Mouse (Mus musculus) hindbrain, embryonic 13.5 days (tissue): ENCODE measurements at regions not wholly inside any gene's neighbourhood (a gene's known extent, or its start where the extent isn't known, plus 50 kb on each side); places are given as distances from the start of the nearest gene placed in this dataset.

Experiments
- ATAC-seq: fragments of 200-750 bp; cut with Nextera tagmentation; 2 replicates; pipeline ENCODE4 v1.8.0; 2017; ENCODE audit warnings: moderate TSS enrichment; ENCODE audit not compliant: low FRiP score
- H3K27ac ChIP-seq: fragments of 300-500 bp; sonication (generic); 2 replicates; pipeline ENCODE4 v1.5.1; 2015; ENCODE audit warnings: inconsistent platforms, mild to moderate bottlenecking, moderate library complexity
- H3K27me3 ChIP-seq: fragments of 300-500 bp; sonication (generic); 2 replicates; pipeline ENCODE4 v1.6.1; 2015; ENCODE audit warnings: mild to moderate bottlenecking, inconsistent platforms
- H3K36me3 ChIP-seq: fragments of 300-500 bp; sonication (generic); 2 replicates; pipeline ENCODE4 v1.6.1; 2015; ENCODE audit warnings: mild to moderate bottlenecking, inconsistent platforms
- H3K4me1 ChIP-seq: fragments of 300-500 bp; sonication (generic); replicated peaks from 2 replicates; pipeline ENCODE4 v1.6.1; 2015; ENCODE audit warnings: inconsistent platforms
- H3K4me2 ChIP-seq: fragments of 300-500 bp; sonication (generic); 2 replicates; pipeline ENCODE4 v1.6.1; 2015; ENCODE audit warnings: inconsistent platforms, mild to moderate bottlenecking, moderate library complexity
- H3K4me3 ChIP-seq: fragments of 300-500 bp; sonication (generic); 2 replicates; pipeline ENCODE4 v1.5.1; 2015; ENCODE audit warnings: mild to moderate bottlenecking, inconsistent platforms
- H3K9ac ChIP-seq: fragments of 300-500 bp; sonication (generic); 2 replicates; pipeline ENCODE4 v1.6.1; 2015; ENCODE audit warnings: mild to moderate bottlenecking, inconsistent platforms
- H3K9me3 ChIP-seq: fragments of 300-500 bp; sonication (generic); 2 replicates; pipeline ENCODE4 v1.6.1; 2016; ENCODE audit warnings: inconsistent platforms
- WGBS: fragments of 180-500 bp; shearing (Covaris S2); methylation state at CpG from one replicate; pipeline ENCODE4 v1.1.7; 2015; 5-methylcytosine and 5-hydroxymethylcytosine counted together

DNA sequence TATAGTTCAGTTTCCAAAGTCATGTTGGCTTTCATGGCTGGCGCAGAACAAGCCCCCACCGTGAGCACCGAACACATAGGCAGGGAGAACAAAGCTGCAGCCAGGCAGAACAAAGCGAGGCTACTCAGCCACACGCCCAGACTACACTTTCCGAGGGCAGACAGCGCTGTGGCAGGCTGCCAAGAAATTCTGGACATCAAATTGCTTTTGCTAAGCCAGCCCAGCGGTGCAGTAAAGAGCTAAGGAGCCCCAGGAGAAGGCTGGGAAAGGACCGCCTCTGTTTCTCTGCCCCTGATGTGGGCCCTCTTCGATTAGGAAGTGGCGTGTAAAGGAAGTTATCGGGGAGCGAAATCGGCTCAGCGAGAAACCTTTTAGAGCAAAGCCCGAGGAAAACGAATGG, 139.3 kb upstream of the Bmper start:
- H3K9me3 ChIP-seq: no peaks in the 10 kb centered on the region
- 7% methylated on average over 17 of the region's 17 CpGs for whole genome bisulfite sequencing
- peak; percentile 93 for ATAC-seq
- peaks cover 11% of the 10 kb centered on the region for H3K4me1 ChIP-seq
- H3K4me2 ChIP-seq: peak overlapping the region; percentile 32; the same call in 1 of the 2 replicates
- H3K27ac ChIP-seq: peak overlapping the region; percentile 80
- no peaks in the 10 kb centered on the region for H3K36me3 ChIP-seq
- no peaks in the 10 kb centered on the region for H3K27me3 ChIP-seq
- peak overlapping the region; percentile 51 for H3K9ac ChIP-seq
- H3K4me3 ChIP-seq: no peak overlapping the region

DNA sequence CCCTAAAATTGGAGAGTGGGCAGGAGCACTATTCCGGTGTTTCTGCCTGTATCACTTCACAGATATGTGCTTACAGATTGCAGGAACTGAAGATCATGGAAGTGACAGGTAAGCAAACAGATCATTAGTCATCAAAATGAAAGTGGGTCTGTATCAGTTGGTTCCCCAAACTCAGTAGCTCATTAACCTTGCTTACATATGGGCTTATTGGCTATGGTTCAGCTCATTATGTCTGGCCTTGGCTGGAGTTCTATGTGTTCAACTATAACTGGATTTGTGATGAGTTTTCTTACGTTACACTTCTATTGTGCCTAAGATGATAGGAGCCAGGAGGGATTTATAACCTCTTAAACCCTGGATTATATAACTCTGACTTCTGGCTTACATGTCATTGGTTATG, 133.5 kb upstream of the Bmper start:
- no peak overlapping the region for H3K4me3 ChIP-seq
- no peak for ATAC-seq
- no peak overlapping the region for H3K27ac ChIP-seq
- no peaks in the 10 kb centered on the region for H3K4me1 ChIP-seq
- H3K4me2 ChIP-seq: no peak overlapping the region
- no peaks in the 10 kb centered on the region for H3K9me3 ChIP-seq
- no peak overlapping the region for H3K9ac ChIP-seq
- WGBS: 83% methylated on average over 2 of the region's 2 CpGs
- H3K27me3 ChIP-seq: no peaks in the 10 kb centered on the region
- H3K36me3 ChIP-seq: no peaks in the 10 kb centered on the region

DNA sequence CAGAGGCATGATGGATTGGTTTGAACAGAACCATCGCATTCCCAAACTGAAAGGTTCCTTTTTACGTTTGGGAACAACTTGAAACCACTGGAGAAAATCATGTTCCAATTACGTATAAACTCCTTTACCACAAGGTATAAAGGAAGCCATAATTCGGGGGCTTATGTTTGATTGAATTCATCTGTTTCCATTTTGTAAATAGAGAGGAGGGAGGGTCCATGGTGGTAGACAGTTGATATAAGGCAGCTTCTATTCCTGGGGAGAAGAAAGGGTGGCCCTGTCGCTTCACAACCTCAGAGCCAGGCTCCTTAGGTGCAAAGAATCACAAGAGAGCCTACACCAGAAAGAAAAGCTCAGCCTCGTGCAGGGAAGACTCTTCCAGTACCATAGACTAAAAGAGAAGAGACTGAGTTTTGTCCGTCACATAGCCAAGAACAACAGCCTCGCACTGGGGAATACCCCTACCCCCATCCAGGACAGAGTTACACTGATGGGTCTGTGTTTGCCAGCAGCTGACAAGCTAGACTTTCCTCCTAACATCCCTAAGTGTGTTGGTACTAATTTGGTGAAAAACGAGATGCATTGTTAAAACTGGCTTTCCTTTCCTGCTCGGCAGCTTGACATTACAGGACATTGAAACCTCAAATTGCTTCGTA, 125.6 kb upstream of the Bmper start:
- H3K9me3 ChIP-seq: no peaks in the 10 kb centered on the region
- WGBS: 76% methylated on average over 11 of the region's 11 CpGs
- H3K27me3 ChIP-seq: no peaks in the 10 kb centered on the region
- H3K9ac ChIP-seq: no peak overlapping the region
- H3K36me3 ChIP-seq: no peaks in the 10 kb centered on the region
- no peak overlapping the region for H3K4me3 ChIP-seq
- H3K4me1 ChIP-seq: peaks cover 5% of the 10 kb centered on the region; the same call in 1 of the 2 replicates
- H3K27ac ChIP-seq: no peak overlapping the region
- no peak for ATAC-seq
- H3K4me2 ChIP-seq: no peak overlapping the region

DNA sequence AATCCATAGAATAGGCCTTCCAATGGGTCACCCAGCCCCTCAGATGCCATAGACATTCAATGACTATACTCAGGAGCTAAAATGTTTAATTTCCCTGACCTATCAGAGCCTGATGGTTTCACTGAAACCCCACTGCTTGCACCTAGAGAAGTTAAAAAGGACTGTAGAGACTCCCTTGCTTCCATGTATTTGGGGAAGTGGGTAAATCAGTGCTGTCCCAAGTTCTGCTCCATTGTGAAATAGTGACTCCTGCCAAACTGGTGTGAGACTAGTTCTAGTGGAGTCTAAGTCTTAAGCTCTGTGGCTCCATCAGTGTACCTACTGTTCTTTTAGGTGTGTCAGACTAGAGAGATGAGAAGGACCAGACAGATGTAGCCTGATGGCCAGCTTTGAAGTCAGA, 121.3 kb upstream of the Bmper start:
- Histone ChIP-seq H3K4me1 (peaks cover 7% of the 10 kb centered on the region; the same call in 1 of the 2 replicates), H3K9me3 (no peaks in the 10 kb centered on the region), H3K27ac (no peak overlapping the region), H3K36me3 (no peaks in the 10 kb centered on the region), H3K4me2 (no peak overlapping the region), H3K27me3 (no peaks in the 10 kb centered on the region), H3K4me3 (no peak overlapping the region), H3K9ac (no peak overlapping the region)
- 0 out of 2 replicates have a peak, but pooled peaks have one; percentile 10 for ATAC-seq

DNA sequence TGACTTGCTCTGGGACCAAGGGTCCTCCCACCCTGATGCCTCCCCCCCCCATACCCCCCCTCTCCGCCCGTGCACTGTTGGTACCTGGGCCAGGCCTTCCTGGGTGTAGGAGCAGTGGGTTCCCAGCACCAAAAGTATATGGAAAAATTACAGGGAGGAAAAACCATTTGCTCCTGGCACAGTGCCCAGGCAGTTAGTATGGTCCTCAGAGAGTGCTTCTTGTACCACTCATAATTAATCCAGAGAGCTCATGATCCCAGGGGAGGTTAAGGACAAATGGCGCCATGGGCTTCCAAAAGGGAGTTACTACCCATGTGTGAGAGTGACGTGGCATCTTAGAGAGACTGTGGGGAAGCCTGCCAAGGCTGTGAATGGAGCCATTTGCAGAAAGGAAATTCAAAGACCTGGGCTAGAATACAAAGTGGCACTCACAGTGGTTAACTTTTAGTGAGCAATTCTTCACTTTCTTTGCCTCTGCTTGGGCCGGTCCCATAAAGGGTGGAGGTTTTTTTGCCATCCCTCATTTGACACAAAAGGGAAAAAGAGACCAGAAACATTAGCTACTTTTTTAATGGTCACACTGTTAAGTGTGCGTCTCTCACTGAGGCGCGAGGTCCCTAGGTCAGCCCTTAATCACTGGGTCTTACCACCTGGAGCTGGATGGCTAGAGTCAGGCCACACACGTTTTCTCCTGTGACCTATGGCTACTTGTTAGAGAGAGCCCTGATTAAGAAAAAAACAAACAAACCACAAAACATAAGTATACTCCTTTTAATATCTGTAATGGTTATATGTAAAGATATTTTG, 120.7 kb upstream of the Bmper start:
- no peaks in the 10 kb centered on the region for H3K36me3 ChIP-seq
- ATAC-seq: peak; percentile 74
- no peak overlapping the region for H3K4me2 ChIP-seq
- no peak overlapping the region for H3K27ac ChIP-seq
- H3K27me3 ChIP-seq: no peaks in the 10 kb centered on the region
- H3K9ac ChIP-seq: no peak overlapping the region
- peaks cover 7% of the 10 kb centered on the region; the same call in 1 of the 2 replicates for H3K4me1 ChIP-seq
- no peak overlapping the region for H3K4me3 ChIP-seq
- H3K9me3 ChIP-seq: no peaks in the 10 kb centered on the region
- 57% methylated on average over 9 of the region's 9 CpGs for WGBS

DNA sequence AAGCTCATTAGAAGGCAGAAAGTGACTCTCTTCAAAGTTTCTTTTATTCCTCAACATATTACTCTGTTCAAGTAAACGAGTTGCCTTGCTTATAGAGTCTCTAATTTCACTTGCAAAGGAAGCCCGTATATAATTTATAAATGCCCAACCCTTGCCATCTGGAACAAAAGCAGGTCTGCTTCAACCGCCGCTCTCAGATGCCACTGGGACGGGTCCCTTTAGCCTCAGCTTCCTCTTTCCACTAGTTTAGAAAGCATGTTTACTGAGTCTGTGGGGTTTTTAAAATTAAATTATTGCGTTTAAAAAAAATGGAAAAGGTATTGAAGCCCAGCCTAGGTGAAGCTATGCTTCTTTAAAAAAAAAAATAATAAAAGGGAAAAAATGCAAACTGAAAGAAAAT, 111.4 kb upstream of the Bmper start:
- no peaks in the 10 kb centered on the region for H3K27me3 ChIP-seq
- H3K27ac ChIP-seq: no peak overlapping the region
- 58% methylated on average over 6 of the region's 6 CpGs for WGBS
- H3K36me3 ChIP-seq: no peaks in the 10 kb centered on the region
- no peak overlapping the region for H3K9ac ChIP-seq
- no peak overlapping the region for H3K4me3 ChIP-seq
- ATAC-seq: no peak
- no peaks in the 10 kb centered on the region for H3K4me1 ChIP-seq
- H3K9me3 ChIP-seq: no peaks in the 10 kb centered on the region
- no peak overlapping the region for H3K4me2 ChIP-seq

DNA sequence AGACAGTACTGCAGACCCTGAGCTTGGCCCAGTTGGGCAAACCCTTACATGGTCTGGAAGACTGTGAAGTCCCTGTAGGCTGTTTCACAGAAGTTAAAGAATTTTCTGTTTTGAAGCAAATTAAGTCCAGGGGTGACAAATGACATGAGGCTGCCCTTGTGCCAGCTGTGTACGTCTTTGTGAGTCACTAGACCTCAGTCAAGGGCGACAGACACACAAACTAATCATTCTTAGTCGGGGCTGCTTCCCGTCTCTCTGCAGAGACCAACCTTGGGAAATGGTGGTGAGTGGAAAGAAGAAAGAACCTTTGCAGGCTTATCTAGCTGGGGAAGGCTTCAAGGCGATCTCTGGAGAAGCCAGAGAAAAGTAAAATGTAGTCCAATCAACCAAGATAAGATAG, 107.8 kb upstream of the Bmper start:
- Histone ChIP-seq H3K4me2 (no peak overlapping the region), H3K36me3 (no peaks in the 10 kb centered on the region), H3K4me3 (no peak overlapping the region), H3K27me3 (no peaks in the 10 kb centered on the region), H3K9ac (no peak overlapping the region), H3K27ac (no peak overlapping the region), H3K9me3 (no peaks in the 10 kb centered on the region), H3K4me1 (no peaks in the 10 kb centered on the region)
- no peak for ATAC-seq
- WGBS: 85% methylated on average over 5 of the region's 5 CpGs

DNA sequence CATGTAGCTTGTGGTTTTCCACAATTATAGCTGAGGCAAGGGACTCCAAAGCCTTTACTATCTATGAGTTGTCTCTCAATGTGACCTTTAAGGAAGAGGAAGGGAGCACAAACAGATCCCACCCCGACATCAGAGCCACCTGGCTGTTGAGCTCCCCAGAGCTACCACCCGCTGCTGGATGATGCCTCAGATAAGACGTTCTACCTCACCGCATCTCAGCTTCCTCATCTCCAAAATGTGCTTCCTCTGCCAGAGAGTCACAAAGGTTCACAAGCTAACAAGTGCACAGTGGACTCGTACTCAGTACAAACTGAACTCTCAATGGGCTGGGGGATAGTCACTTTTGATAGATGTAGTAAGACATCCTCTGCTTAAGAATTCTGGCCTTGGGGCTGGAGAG, 107.3 kb upstream of the Bmper start:
- H3K9me3 ChIP-seq: no peaks in the 10 kb centered on the region
- no peaks in the 10 kb centered on the region for H3K4me1 ChIP-seq
- no peak overlapping the region for H3K4me2 ChIP-seq
- no peak for ATAC-seq
- WGBS: 85% methylated on average over 5 of the region's 5 CpGs
- no peak overlapping the region for H3K4me3 ChIP-seq
- H3K27ac ChIP-seq: no peak overlapping the region
- no peaks in the 10 kb centered on the region for H3K27me3 ChIP-seq
- H3K36me3 ChIP-seq: no peaks in the 10 kb centered on the region
- no peak overlapping the region for H3K9ac ChIP-seq

DNA sequence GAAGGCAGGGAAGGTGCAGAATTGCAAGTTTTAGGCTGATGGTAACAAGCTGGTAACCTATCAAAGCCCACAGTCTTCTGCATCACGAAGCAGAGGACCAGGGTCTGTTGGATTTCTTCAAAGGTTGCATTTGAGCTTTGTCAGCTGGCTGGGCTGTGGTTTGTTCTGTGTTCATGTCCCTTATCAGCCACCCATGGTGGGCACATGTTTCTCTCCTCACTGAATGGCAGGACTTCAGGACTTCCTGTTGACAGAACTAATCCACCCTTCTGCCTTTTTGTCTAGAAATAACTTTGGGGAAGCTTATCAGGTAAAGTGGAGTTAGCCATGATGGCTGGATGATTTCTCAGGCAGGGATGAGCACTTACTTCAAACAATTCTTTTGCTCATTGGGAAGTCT, 106.6 kb upstream of the Bmper start:
- Histone ChIP-seq H3K27ac (no peak overlapping the region), H3K4me1 (no peaks in the 10 kb centered on the region), H3K4me2 (no peak overlapping the region), H3K4me3 (no peak overlapping the region), H3K9me3 (no peaks in the 10 kb centered on the region), H3K36me3 (no peaks in the 10 kb centered on the region), H3K27me3 (no peaks in the 10 kb centered on the region), H3K9ac (no peak overlapping the region)
- ATAC-seq: no peak
- 90% methylated on average over 1 of the region's 1 CpGs for WGBS

DNA sequence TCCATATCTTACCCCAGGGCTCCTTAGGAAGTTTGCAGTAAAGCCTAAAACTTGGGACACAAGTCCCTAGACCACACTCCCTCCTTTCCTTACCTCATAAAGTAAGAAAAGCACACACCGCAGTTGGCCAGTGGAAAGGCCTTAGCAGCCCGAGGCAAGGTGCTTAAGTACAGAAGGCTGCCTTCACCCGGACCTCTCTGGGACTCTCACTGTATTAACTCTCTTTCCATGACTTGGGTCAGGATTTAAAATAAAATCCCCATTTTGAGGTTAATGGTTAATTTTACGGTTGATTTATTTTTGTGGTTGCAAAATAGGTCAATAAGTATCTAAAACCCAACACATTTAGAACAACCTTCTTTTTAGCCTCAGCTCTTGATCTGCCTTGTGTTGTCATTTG, 103.1 kb upstream of the Bmper start:
- Histone ChIP-seq H3K27me3 (no peaks in the 10 kb centered on the region), H3K4me3 (no peak overlapping the region), H3K9me3 (no peaks in the 10 kb centered on the region), H3K36me3 (no peaks in the 10 kb centered on the region), H3K4me2 (no peak overlapping the region), H3K9ac (no peak overlapping the region), H3K4me1 (no peaks in the 10 kb centered on the region), H3K27ac (no peak overlapping the region)
- ATAC-seq: no peak
- 90% methylated on average over 4 of the region's 4 CpGs for WGBS

DNA sequence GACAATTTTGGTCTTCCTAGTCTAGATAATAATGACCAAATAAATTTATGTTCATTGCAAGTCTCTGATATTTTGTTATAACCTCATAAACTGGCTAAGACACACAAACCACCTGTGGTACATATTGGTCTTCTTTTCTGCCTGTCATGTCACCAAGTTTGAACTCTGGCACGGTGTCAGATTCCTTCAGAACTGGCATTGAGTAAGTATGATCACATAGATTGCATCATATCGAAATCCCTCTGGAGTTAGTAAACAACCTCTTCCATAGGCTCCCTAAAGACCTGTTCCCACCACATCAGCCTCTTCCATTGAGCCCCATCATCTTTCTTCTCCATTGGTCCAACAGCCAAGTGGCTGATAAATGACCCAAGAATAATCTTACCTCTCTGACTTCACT, 102.1 kb upstream of the Bmper start:
- Histone ChIP-seq H3K9me3 (no peaks in the 10 kb centered on the region), H3K4me1 (peaks cover 2% of the 10 kb centered on the region; the same call in 1 of the 2 replicates), H3K9ac (no peak overlapping the region), H3K4me3 (no peak overlapping the region), H3K36me3 (no peaks in the 10 kb centered on the region), H3K27me3 (no peaks in the 10 kb centered on the region), H3K27ac (no peak overlapping the region), H3K4me2 (no peak overlapping the region)
- WGBS: 95% methylated on average over 2 of the region's 2 CpGs
- ATAC-seq: no peak

DNA sequence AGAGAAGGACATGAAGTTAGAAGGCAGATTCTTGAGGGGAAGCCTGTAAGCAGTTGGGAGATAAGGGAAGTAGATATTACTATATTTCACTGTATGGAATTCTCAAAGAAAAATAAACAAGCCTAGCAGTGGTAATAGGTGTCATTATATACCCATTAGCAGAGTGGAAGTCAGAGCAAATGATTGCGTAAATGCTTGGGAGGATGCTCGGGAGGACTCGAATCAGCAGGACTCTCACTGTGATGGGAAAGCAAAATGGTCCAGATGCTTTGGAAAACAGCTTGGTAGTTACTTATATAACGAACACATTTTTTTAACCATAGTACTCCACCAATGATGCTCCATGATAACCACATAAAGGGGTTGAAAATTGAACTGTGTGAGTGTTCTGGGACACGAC, 100.4 kb upstream of the Bmper start:
- no peak overlapping the region for H3K9ac ChIP-seq
- WGBS: 76% methylated on average over 5 of the region's 5 CpGs
- ATAC-seq: no peak

DNA sequence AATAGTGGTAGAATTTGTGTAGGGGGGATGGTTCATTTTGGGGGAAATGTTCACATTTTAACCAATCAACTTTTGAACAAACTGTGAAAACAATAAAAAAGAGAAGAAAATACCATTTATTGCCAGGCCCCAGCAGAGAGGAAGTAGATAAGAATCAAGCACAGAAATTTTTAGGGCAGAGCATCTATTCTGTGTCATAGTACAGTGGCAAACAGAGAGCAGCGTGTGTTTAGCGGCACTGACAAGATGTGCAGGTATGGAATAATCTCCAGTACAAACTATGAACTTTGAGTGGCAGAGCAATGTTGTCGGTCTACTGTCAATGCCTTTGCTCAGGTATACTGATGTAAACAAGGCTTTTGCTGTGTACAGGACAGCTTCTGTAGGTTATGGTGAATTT, 99.4 kb upstream of the Bmper start:
- no peak overlapping the region for H3K4me2 ChIP-seq
- no peak overlapping the region for H3K27ac ChIP-seq
- no peak for ATAC-seq
- no peak overlapping the region for H3K9ac ChIP-seq
- no peaks in the 10 kb centered on the region for H3K9me3 ChIP-seq
- peaks cover 24% of the 10 kb centered on the region for H3K4me1 ChIP-seq
- no peaks in the 10 kb centered on the region for H3K27me3 ChIP-seq
- WGBS: 90% methylated on average over 3 of the region's 3 CpGs
- H3K36me3 ChIP-seq: no peaks in the 10 kb centered on the region
- H3K4me3 ChIP-seq: no peak overlapping the region

More for the DNA sequence above, 100.4 kb upstream of the Bmper start:
- H3K4me1 ChIP-seq: peaks cover 17% of the 10 kb centered on the region
- H3K4me2 ChIP-seq: no peak overlapping the region
- H3K36me3 ChIP-seq: no peaks in the 10 kb centered on the region
- no peaks in the 10 kb centered on the region for H3K9me3 ChIP-seq
- H3K27me3 ChIP-seq: no peaks in the 10 kb centered on the region
- H3K27ac ChIP-seq: no peak overlapping the region
- no peak overlapping the region for H3K4me3 ChIP-seq
